Mouse (Mus musculus) cortical plate, adult 2 months (tissue): ENCODE measurements at regions not wholly inside any gene's neighbourhood (a gene's known extent, or its start where the extent isn't known, plus 50 kb on each side); places are given as distances from the start of the nearest gene placed in this dataset.

ENCODE experiments used
- CTCF ChIP-seq: fragments of 200-500 bp; IDR thresholded peaks from 2 replicates; pipeline ENCODE4 v1.5.1; 2011; ENCODE audit warnings: mild to moderate bottlenecking, control low read depth, low read length; ENCODE audit not compliant: insufficient read depth; ENCODE audit errors: extremely low read depth
- POLR2A ChIP-seq: fragments of 200-500 bp; IDR thresholded peaks from 2 replicates; pipeline ENCODE4 v1.6.1; 2011; ENCODE audit warnings: mild to moderate bottlenecking, low read length, control low read depth; ENCODE audit not compliant: insufficient read depth; ENCODE audit errors: extremely low read depth

- TF ChIP-seq POLR2A (no peak), CTCF (no peak)
Observed at GRCm38 (mm10) chr7:136674159-136674558, 220.3 kb upstream of the Mgmt start.
